8 mouse cellular contexts compared by ENCODE assay signal in the genomic region with DNA sequence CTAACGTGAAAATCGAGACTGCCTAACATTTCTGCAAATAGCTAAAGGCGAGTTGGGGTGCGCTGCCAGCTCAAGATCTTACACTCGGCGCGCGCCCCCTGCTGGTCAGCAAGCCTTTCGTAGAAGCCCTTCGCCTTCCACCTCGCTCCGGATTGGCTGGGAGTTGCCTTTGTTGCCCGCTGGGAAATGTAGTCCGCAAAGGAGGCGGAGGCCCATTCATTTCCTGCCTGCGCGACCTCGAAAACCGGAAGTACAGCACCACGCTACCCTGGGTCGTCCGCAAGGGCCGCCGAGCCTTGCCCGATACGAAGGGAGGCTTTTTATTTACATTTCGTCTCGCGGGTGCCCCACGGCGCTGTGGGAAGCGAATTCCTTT. TPM values are rescaled to one million over a fixed set of nuclear protein-coding genes. Genes with fewer than 3 reads are reported as not detected.
A peak's percentile ranks its signal among the peaks of the same experiment; 100 is the strongest.
DNase-seq lines count a peak whose midpoint lies in the region; ATAC-seq lines count a peak whose summit lies in the region.

No protein-coding gene starts in this region.

- DNase-seq in adrenal gland, adult (ENCODE audit: inconsistent age in 2 of 2, low spot score in 1 of 2), result peak; percentile 98 to 99
- DNase-seq in embryo, embryonic 10.5 days (ENCODE audit: low spot score), result peak; percentile 99
- peak; percentile 99 for DNase-seq in gastrocnemius, postnatal 14 days
- DNase-seq in left cerebral cortex, postnatal 10 days (ENCODE audit: extremely low spot score in 1 of 2, low spot score in 2 of 2), result peak; percentile 99
- DNase-seq in right cerebral cortex, postnatal 25 days, result peak; percentile 99
- peak; percentile 95 to 99 for DNase-seq in urinary bladder, postnatal 4 days (ENCODE audit: low spot score in 2 of 2)

- intact Hi-C loops in gastrocnemius, postnatal 14 days (cut with DNase I; ENCODE audit: low total_unique reads), result no loop called here
- intact Hi-C loops in left cerebral cortex, postnatal 10 days (cut with DNase I), result no loop called here

- ATAC-seq in inflammation-experienced regulatory T-cells, adult 6 months, result peak; percentile 85
- peak; percentile 86 for ATAC-seq in megakaryocyte-erythroid progenitor cell, adult 5-6 weeks (replicated peaks; ENCODE audit: low FRiP score, low TSS enrichment, poor library complexity, severe bottlenecking)

RNA-seq across cellular contexts. Expression of gene Fem1a, which starts 0.8 kb away (rescaled TPM):
- 100 to 1,000 TPM; 101 to 117 TPM for total RNA-seq in gastrocnemius, postnatal 14 days (2021)
- polyA plus RNA-seq in inflammation-experienced regulatory T-cells, adult 6 months (2017; shearing (Covaris generic)), result 1 to 10 TPM; 4.9 to 6.2 (median 6.1) TPM
- 10 to 100 TPM; 45.4 TPM for total RNA-seq in left cerebral cortex, postnatal 10 days (2021)
- total RNA-seq in megakaryocyte-erythroid progenitor cell, adult 5-6 weeks (2014; fragmentation: Nextera tagmentation), result 15.8 and 19.2 TPM in 2 replicates
- 19.2 and 21.7 TPM in 2 replicates for total RNA-seq in megakaryocyte-erythroid progenitor cell, adult 5-6 weeks (2017)

RNA-seq across cellular contexts. Expression of gene Ticam1, which starts 20.7 kb away (rescaled TPM):
- total RNA-seq in gastrocnemius, postnatal 14 days (2021), result 1 to 10 TPM; 5.3 to 7.1 TPM
- 10 to 100 TPM in 1 of 3 experiments, 1 to 10 TPM in 2; 8.1 to 11.5 (median 8.7) TPM for polyA plus RNA-seq in inflammation-experienced regulatory T-cells, adult 6 months (2017; shearing (Covaris generic))
- 1 to 10 TPM; 4.0 to 4.2 TPM for total RNA-seq in left cerebral cortex, postnatal 10 days (2021)
- total RNA-seq in megakaryocyte-erythroid progenitor cell, adult 5-6 weeks (2014; fragmentation: Nextera tagmentation), result 5.8 and 8.4 TPM in 2 replicates
- total RNA-seq in megakaryocyte-erythroid progenitor cell, adult 5-6 weeks (2017), result 2.2 and 3.2 TPM in 2 replicates

RNA-seq across cellular contexts. Expression of gene Plin3, which starts 36.8 kb away (rescaled TPM):
- total RNA-seq in gastrocnemius, postnatal 14 days (2021), result 10 to 100 TPM; 32.8 to 55.8 TPM
- 10 to 100 TPM; 25.6 to 28.7 (median 25.6) TPM for polyA plus RNA-seq in inflammation-experienced regulatory T-cells, adult 6 months (2017; shearing (Covaris generic))
- 1 to 10 TPM; 3.8 to 5.4 TPM for total RNA-seq in left cerebral cortex, postnatal 10 days (2021)
- total RNA-seq in megakaryocyte-erythroid progenitor cell, adult 5-6 weeks (2014; fragmentation: Nextera tagmentation), result 4.8 and 6.8 TPM in 2 replicates
- 3.7 and 6.1 TPM in 2 replicates for total RNA-seq in megakaryocyte-erythroid progenitor cell, adult 5-6 weeks (2017)

RNA-seq across cellular contexts. Expression of gene Dpp9, which starts 37.1 kb away (rescaled TPM):
- 10 to 100 TPM; 20.8 to 22.0 TPM for total RNA-seq in gastrocnemius, postnatal 14 days (2021)
- polyA plus RNA-seq in inflammation-experienced regulatory T-cells, adult 6 months (2017; shearing (Covaris generic)), result 10 to 100 TPM; 13.6 to 17.5 (median 14.5) TPM
- 10 to 100 TPM; 43.8 to 44.8 TPM for total RNA-seq in left cerebral cortex, postnatal 10 days (2021)
- 25.3 and 33.5 TPM in 2 replicates for total RNA-seq in megakaryocyte-erythroid progenitor cell, adult 5-6 weeks (2014; fragmentation: Nextera tagmentation)
- 8.6 and 11.7 TPM in 2 replicates for total RNA-seq in megakaryocyte-erythroid progenitor cell, adult 5-6 weeks (2017)

RNA-seq across cellular contexts. Expression of gene Arrdc5, which starts 44.2 kb away (rescaled TPM):
- not detected for total RNA-seq in gastrocnemius, postnatal 14 days (2021)
- polyA plus RNA-seq in inflammation-experienced regulatory T-cells, adult 6 months (2017; shearing (Covaris generic)), result not detected
- not detected for total RNA-seq in left cerebral cortex, postnatal 10 days (2021)
- total RNA-seq in megakaryocyte-erythroid progenitor cell, adult 5-6 weeks (2014; fragmentation: Nextera tagmentation), result not detected in 2 replicates
- not detected in 2 replicates for total RNA-seq in megakaryocyte-erythroid progenitor cell, adult 5-6 weeks (2017)

Comparison
In these comparisons a context has a peak if more than half of its experiments do, and no peak if none do; other contexts are left out.
1. Peak in every context shown above with its lines: DNase-seq and ATAC-seq.
2. RNA of gene Plin3, which starts 36.8 kb away (total RNA-seq): 32.8 to 55.8 TPM in gastrocnemius, postnatal 14 days; 3.7 to 6.8 TPM in megakaryocyte-erythroid progenitor cell, adult 5-6 weeks and 3.8 to 5.4 TPM in left cerebral cortex, postnatal 10 days; every median in the first group is over 4 times any median in the second.